Comparison of ENCODE assay signal across 25 mouse cellular contexts in genomic region chr6:148584126-148584525, GRCm38 (mm10).
"Had no signal": no experiment of that assay in that cellular context is flagged by ENCODE, and none has a peak within 500 bp of the region (broad histone marks: within the 10 kb centered on the region; RNA-seq: fewer than 3 reads in every experiment).

No protein-coding gene starts in this region.

- H3K4me2 ChIP-seq: kidney, embryonic 15.5 days; limb, embryonic 13.5 days; liver, embryonic 12.5 days; liver, embryonic 15.5 days; lung, embryonic 15.5 days; midbrain, embryonic 13.5 days; neural tube, embryonic 13.5 days; stomach, embryonic 15.5 days had no signal

- H3K4me3 ChIP-seq: kidney, embryonic 15.5 days; limb, embryonic 10.5 days; limb, embryonic 13.5 days; liver, embryonic 12.5 days; liver, embryonic 15.5 days; lung, embryonic 15.5 days; megakaryocyte, embryonic 14.5 days; midbrain, embryonic 10.5 days; midbrain, embryonic 13.5 days; myocyte; neural tube, embryonic 13.5 days; stomach, embryonic 15.5 days had no signal

- H3K9ac ChIP-seq: kidney, embryonic 15.5 days; limb, embryonic 13.5 days; liver, embryonic 12.5 days; liver, embryonic 15.5 days; lung, embryonic 15.5 days; midbrain, embryonic 13.5 days; neural tube, embryonic 13.5 days; stomach, embryonic 15.5 days had no signal

- H3K27me3 ChIP-seq: kidney, embryonic 15.5 days; limb, embryonic 13.5 days; liver, embryonic 12.5 days; liver, embryonic 15.5 days; lung, embryonic 15.5 days; megakaryocyte, embryonic 14.5 days; midbrain, embryonic 13.5 days; neural tube, embryonic 13.5 days; stomach, embryonic 15.5 days had no signal

- ATAC-seq: liver, embryonic 12.5 days; midbrain, embryonic 13.5 days; midbrain, embryonic 16.5 days had no signal

- H3K9me3 ChIP-seq: kidney, embryonic 15.5 days; limb, embryonic 10.5 days; limb, embryonic 13.5 days; liver, embryonic 12.5 days; liver, embryonic 15.5 days; lung, embryonic 15.5 days; megakaryocyte, embryonic 14.5 days; midbrain, embryonic 10.5 days; midbrain, embryonic 13.5 days; neural tube, embryonic 13.5 days; stomach, embryonic 15.5 days had no signal

- H3K36me3 ChIP-seq: kidney, embryonic 15.5 days; limb, embryonic 10.5 days; limb, embryonic 13.5 days; liver, embryonic 12.5 days; liver, embryonic 15.5 days; lung, embryonic 15.5 days; midbrain, embryonic 10.5 days; midbrain, embryonic 13.5 days; neural tube, embryonic 13.5 days; stomach, embryonic 15.5 days had no signal

- H3K4me1 ChIP-seq: kidney, embryonic 15.5 days; limb, embryonic 10.5 days; limb, embryonic 13.5 days; lung, embryonic 15.5 days; megakaryocyte, embryonic 14.5 days; midbrain, embryonic 10.5 days; midbrain, embryonic 13.5 days; stomach, embryonic 15.5 days had no signal

- H3K27ac ChIP-seq: kidney, embryonic 15.5 days; limb, embryonic 10.5 days; limb, embryonic 13.5 days; liver, embryonic 12.5 days; liver, embryonic 15.5 days; lung, embryonic 15.5 days; midbrain, embryonic 10.5 days; midbrain, embryonic 13.5 days; neural tube, embryonic 13.5 days; stomach, embryonic 15.5 days had no signal

- DNase-seq: kidney, adult 8-10 months; kidney, postnatal 10 days; kidney, postnatal 36 days; layer of hippocampus, postnatal 36 days; liver; lung, adult 18-20 months; lung, postnatal 10 days; lung, postnatal 36 days; right cerebral cortex, adult 18-20 months; right cerebral cortex, postnatal 14 days; right cerebral cortex, postnatal 4 days; thymus, postnatal 36 days had no signal
